Mouse (Mus musculus) 416B (cell line): Measurements from ENCODE around the gene Zfp800.
A peak's percentile ranks its signal among the peaks of the same experiment; 100 is the strongest.

Experiments
- DNase-seq: peaks from one replicate; pipeline ENCODE4 v3.0.0; 2011; ENCODE audit warnings: low read depth

Zfp800 gene

DNA sequence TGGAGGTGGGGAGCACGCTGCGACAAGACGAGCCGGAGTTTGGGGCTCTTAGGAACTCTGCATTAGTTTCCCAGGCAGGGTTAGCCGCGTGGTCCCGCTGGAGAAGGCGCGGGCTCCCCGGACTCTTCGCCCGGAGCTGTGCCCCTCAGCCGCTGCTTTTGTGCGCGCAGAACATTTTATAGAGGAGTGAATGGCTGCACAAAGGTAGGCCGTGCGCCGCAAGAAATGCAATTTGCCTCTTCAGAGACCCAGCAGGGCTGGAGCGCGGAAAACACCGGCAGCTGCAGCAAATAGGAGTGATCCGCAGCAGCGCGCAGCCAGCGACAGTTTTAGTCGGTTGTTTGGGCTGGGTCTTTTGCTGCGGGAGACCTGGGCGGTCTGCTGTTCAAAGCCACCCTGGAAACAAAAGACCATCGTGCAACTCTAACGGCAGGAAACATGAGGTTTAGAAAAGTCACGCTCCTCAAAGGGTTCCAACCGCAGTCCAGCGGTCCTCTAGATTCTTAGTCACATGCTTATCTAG lies at the start of gene Zfp800:
Gene Zfp800 (minus strand): TSS at position 325 of the 523 bp plus-strand sequence.
- DNase-seq: no peak

GRCm38 (mm10) chr6:28431538-28431855 lies 33.7 kb upstream of the Zfp800 start:
- DNase-seq: no peak

GRCm38 (mm10) chr6:28430795-28431537 lies 33.2 kb upstream of the Zfp800 start:
- DNase-seq: no peak

- no peak for DNase-seq
These were observed 32.1 kb upstream of the Zfp800 start for GRCm38 (mm10) chr6:28429870-28430269.

- DNase-seq: no peak
These were observed 30.5 kb upstream of the Zfp800 start, which contains the start of gene Gcc1 for GRCm38 (mm10) chr6:28428290-28428689. Gene Gcc1 (minus strand): TSS chr6:28428390.

DNA sequence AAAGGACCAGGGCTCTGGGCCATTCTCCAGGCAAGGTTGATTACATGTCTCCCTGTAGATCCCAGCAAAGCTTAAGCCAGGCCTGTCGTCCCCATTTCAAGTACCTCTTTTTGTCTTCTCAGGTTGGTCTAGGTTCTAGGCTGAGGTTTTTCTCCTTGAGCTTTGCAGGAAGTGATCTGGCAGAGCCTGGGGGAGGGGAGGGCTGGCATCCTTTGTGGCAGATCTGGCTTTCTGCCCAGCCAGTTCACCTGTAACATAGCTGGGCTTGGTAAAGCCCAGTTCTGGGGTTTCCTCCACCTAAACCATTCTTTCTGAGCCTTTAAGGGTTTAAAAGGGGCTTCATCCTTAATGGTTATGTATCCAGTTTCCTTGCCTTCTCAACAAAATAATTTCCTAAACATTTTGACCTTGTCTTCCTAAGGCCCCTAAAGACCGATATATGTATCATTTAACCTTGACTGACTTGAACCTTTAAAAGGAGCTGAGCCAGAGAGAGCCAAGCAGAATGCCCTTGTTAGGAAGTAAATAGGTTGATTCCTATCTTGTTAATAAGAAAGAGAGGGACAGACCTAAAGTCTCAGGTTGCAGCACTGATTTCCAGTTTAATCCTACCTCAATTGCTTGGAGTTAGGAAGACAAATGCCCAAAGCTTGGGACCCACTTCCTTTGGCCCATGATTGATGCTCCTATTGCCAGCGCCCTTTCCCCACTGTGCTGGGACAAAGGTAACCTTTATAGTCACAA lies 29.5 kb upstream of the Zfp800 start, which contains the start of gene Fscn3:
Gene Fscn3 (plus strand): TSS at position 694 of the 744 bp plus-strand sequence.
- peak; percentile 10 for DNase-seq

- DNase-seq: no peak
These were observed 27.2 kb upstream of the Zfp800 start for GRCm38 (mm10) chr6:28425019-28425418.

GRCm38 (mm10) chr6:28423767-28424695 lies 26.2 kb upstream of the Zfp800 start:
- DNase-seq: peak; percentile 61

- peak; percentile 83 for DNase-seq
These were observed 25.5 kb upstream of the Zfp800 start, which contains the start of gene Arf5 for GRCm38 (mm10) chr6:28423313-28423712. Gene Arf5 (plus strand): TSS chr6:28423560.

DNA sequence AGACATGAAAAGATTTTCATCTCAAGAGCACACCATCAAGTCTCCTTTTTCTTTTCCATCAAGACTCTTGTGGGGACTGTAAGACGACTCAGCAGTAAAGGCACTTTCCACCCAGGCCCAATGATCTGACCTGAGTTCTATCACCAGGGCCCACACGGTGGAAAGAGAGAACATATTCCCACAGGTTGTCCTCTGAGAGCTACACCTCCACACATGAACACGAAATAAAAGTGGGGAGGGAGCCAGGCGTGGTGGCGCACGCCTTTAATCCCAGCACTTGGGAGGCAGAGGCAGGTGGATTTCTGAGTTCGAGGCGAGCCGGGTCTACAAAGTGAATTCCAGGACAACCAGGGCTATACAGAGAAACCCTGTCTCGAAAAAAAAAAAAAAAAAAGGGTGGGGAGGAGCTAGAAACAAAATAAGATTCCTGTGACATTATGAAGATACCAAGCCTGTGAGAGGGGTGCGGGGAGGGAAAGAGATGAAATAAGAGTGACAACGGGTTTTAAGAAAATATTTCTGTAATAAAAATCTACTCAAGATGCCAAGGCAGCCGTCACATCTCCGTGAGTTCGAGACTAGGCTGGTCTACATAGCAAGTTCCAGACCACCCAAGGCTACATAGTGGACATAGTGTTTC lies 25.0 kb upstream of the Zfp800 start:
- DNase-seq: peak; percentile 16

DNA sequence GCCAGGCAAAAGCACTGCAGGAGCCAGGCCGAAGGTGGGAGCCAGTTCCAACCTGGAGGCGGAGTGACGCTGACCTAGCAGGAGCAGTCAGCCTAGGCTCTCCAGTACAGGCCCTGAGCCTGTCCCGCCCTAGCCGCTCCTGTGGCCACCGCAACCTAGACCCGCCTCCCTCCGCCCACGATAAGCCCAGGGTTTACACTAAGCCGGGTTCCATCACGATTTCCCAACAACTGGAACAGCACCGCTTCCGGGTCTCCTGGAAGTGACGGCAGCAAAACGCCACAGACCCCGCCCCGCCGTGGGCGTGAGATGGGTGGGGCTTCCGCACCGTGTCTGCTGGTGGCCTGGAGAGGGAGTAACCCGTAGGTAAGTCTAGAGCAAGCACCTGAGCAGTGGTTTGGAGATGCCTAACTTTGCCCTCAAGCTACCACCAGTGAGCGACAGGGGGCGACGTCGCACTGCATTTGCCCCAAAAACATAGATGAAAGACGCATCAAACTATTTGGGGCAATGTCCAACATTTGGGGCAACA lies 23.7 kb upstream of the Zfp800 start:
- peak; percentile 96 for DNase-seq

- no peak for DNase-seq
These were observed 23.1 kb upstream of the Zfp800 start for GRCm38 (mm10) chr6:28420865-28421264.

DNA sequence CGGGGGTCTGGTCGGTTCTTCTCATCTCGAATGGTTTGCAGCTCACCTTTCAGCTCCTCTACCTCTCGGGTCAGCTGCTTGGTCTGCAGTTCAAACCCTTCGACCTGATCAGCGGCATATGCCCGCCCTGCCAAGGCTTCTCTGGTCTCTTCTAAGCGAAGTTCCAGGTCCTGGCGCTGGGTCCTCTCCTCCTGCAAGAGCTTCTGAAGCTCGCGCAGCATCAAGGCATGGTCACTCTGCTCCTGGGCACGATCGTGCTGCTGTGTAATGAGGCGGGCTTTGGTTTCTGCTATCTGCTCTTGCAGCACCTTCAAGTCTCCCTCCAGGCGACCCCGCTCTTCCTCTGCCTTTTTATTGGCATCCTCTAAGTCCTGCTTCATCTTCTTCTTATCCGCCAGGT lies 22.6 kb upstream of the Zfp800 start:
- DNase-seq: no peak

- DNase-seq: peak; percentile 40
These were observed 21.9 kb upstream of the Zfp800 start for GRCm38 (mm10) chr6:28419673-28420072.

DNA sequence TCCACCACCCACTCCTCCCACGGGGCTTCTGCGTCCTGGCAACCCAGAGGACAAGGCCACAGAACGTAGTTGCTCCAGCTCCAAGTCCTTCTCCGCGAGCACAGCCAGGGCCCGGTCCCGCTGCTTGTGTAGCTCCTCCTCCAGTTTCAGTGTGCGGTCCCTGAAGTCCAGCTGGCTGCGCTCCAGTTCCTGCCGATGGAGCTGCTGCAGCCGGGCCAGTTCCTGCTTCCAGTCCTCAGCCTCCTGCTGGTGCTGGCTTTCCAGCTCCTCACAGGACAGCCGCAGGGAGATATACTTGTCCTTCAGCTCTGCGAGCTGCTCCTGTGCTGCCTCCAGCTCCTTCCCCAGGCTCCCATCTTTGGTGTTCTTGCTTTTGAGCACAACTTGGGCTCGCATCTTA lies 20.6 kb upstream of the Zfp800 start:
- DNase-seq: no peak

DNA sequence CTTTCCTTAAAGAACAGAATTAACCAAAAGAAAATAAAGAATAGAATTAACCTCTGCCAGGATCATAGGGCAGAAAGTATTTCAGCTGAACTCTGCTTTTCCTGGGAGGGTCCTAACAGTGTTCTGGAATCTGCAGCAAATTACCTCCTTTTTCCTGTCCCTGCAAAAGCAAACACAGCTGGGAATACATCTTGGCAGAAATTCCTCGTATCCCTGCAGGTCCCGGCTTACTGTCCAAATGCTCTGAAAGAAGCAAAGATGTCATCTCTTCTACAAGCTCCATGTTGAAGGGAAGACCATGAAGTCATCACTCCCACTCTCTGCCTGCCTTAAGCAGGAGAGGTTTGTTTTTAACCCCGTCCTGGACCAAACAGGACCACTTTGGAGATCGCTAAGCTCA lies 19.2 kb upstream of the Zfp800 start:
- no peak for DNase-seq

DNA sequence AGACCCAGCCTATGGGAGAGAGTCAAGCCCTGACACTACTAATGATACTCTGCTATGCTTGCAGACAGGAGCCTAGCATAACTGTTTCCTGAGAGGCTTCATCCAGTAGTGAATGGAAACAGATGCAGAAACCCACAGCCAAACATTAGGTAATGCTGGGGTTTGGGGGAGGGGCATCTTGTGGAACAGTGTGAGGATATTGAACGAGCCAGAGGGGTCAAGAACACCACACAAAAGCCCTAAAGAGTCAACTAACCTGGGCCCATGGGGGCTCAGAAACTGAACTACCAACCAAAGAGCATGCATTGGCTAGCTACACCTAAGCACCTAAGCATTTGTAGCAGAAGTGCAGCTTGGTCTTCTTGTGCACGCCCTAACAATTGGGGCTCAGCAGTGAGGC lies 13.4 kb upstream of the Zfp800 start:
- peak; percentile 31 for DNase-seq

DNA sequence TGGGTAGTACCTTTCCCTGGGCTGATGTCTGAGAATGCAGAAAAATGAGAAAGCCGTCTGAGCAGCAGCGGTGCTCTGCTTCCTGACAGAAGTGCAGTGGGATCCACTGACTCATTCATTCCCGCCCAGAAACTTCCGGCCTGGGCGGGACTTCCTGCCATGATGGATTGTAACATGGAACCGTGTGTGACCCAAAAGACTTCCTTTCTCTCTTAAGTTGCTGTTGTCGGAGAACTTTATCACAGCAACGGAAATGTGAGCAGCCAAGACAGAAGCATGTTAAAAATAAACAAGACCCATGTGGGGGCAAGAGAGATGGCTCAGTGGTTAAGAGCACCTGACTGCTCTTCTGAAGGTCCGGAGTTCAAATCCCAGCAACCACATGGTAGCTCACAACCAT lies 12.2 kb upstream of the Zfp800 start:
- peak; percentile 93 for DNase-seq

DNA sequence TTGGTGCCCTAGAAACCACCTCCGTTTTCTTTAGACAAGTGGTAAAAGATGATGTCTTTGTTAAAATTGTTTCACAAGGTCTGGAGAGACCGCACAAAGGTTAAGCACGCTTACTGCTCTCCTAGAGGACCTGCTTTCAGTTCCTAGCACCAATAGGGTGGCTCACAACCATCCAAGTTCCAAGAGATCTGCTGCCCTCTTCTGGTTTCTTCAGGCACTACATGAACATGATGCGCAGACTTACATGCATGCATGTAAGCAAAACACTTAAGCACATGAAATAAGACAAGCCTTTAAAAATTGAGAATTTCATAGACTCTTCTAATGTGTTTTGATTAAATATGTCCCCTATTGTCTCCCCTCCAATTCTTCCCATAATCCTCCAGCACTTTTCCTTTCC lies 2.0 kb upstream of the Zfp800 start:
- DNase-seq: peak; percentile 50

GRCm38 (mm10) chr6:28398726-28399125 lies 921 bp upstream of the Zfp800 start:
- no peak for DNase-seq

DNA sequence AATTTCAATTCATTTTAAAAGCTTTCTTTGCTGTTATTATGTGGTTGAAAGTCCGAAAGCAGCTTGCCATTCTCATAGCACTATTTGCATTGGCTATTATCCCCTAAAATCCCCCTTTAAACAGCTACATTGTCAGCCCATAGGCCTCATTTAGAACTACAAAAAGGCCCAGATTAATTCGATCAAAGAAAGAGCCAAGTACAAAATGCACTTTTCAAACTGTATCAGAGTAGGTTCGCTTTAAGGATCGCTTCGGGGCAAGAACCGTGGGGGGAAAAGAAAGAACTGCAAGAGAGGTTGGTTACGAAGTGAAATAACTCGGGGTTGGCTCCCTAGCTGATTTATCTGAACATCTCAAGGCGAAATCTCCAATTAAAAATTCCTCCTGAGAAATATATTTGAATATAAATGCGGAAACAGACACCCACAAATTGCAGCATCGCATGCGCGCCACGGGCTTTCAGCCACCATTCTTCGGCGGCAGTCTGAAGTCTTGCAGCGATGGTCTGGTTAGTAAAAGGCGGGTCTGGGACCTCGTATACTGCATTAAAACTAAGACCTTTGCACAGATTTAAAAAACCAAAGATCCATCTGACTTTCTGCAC lies 850 bp downstream of the Zfp800 start:
- DNase-seq: no peak
